Mouse (Mus musculus): Measurements from ENCODE around the gene Map4k1.

Map4k1 gene

GRCm38 (mm10) chr7:29026195-29026594, 44.3 kb downstream of the Map4k1 start:
- DNase-seq (ENCODE audit: low read depth): no peak

GRCm38 (mm10) chr7:29026811-29027210, 45.0 kb downstream of the Map4k1 start:
- DNase-seq (ENCODE audit: low read depth): no peak

GRCm38 (mm10) chr7:29028761-29029160, 46.9 kb downstream of the Map4k1 start:
- DNase-seq (ENCODE audit: low read depth): no peak

GRCm38 (mm10) chr7:29029690-29030656, 48.1 kb downstream of the Map4k1 start:
- peak; percentile 82 for DNase-seq (ENCODE audit: low read depth)

GRCm38 (mm10) chr7:29031641-29032040, 49.8 kb downstream of the Map4k1 start:
- no peak for DNase-seq (ENCODE audit: low read depth)

GRCm38 (mm10) chr7:29032685-29033084, 50.8 kb downstream of the Map4k1 start:
- DNase-seq (ENCODE audit: low read depth): no peak

- no peak for DNase-seq (ENCODE audit: low read depth)
These were observed 55.4 kb downstream of the Map4k1 start for GRCm38 (mm10) chr7:29037261-29037660.

- DNase-seq (ENCODE audit: low read depth): peak; percentile 98
These were observed 57.7 kb downstream of the Map4k1 start for GRCm38 (mm10) chr7:29039604-29039984.

- DNase-seq (ENCODE audit: low read depth): no peak
These were observed 58.3 kb downstream of the Map4k1 start for GRCm38 (mm10) chr7:29039985-29040661.

- no peak for DNase-seq (ENCODE audit: low read depth)
These were observed 59.3 kb downstream of the Map4k1 start for GRCm38 (mm10) chr7:29041194-29041593.

- no peak for DNase-seq (ENCODE audit: low read depth)
These were observed 61.3 kb downstream of the Map4k1 start for GRCm38 (mm10) chr7:29043016-29043673.

GRCm38 (mm10) chr7:29043674-29044057, 61.8 kb downstream of the Map4k1 start:
- DNase-seq (ENCODE audit: low read depth): no peak

GRCm38 (mm10) chr7:29044302-29044701, 62.5 kb downstream of the Map4k1 start:
- DNase-seq (ENCODE audit: low read depth): no peak

- DNase-seq (ENCODE audit: low read depth): no peak
These were observed 64.7 kb downstream of the Map4k1 start for GRCm38 (mm10) chr7:29046533-29046932.

- DNase-seq (ENCODE audit: low read depth): no peak
These were observed 66.2 kb downstream of the Map4k1 start for GRCm38 (mm10) chr7:29048070-29048469.

GRCm38 (mm10) chr7:29048615-29049014, 66.8 kb downstream of the Map4k1 start:
- no peak for DNase-seq (ENCODE audit: low read depth)

GRCm38 (mm10) chr7:29050797-29051196, 68.9 kb downstream of the Map4k1 start:
- DNase-seq (ENCODE audit: low read depth): peak; percentile 49

GRCm38 (mm10) chr7:29052821-29053220, 71.0 kb downstream of the Map4k1 start:
- no peak for DNase-seq (ENCODE audit: low read depth)

Measured in c-Kit-positive CD71-positive TER-119-negative erythroid progenitor cells, embryonic 14.5 days (primary cell).